Mouse (Mus musculus) forebrain, embryonic 14.5 days (tissue): ENCODE data around the gene Mical2. TPM values are rescaled to one million over a fixed set of nuclear protein-coding genes. Genes with fewer than 3 reads are reported as not detected.

Experiments used
- ATAC-seq: fragments of 200-750 bp; cut with Nextera tagmentation; 2 replicates; pipeline ENCODE4 v1.8.0; 2017; ENCODE audit warnings: mild to moderate bottlenecking, moderate library complexity
- DNase-seq: peaks from one replicate; pipeline ENCODE4 v3.0.0-alpha.2; 2015; ENCODE audit warnings: low spot score
- H3K27ac ChIP-seq: fragments of 300-500 bp; sonication (generic); 2 replicates; pipeline ENCODE4 v1.5.1; 2014; ENCODE audit warnings: low read depth, mild to moderate bottlenecking, control low read depth, low read length, moderate library complexity
- H3K27me3 ChIP-seq: fragments of 300-500 bp; sonication (generic); replicated peaks from 2 replicates; pipeline ENCODE4 v1.6.1; 2014; ENCODE audit warnings: low read length, control low read depth, mixed read lengths; ENCODE audit not compliant: control insufficient read depth, insufficient read depth
- H3K36me3 ChIP-seq: fragments of 300-500 bp; sonication (generic); 2 replicates; pipeline ENCODE4 v1.6.1; 2014; ENCODE audit warnings: low read length, control low read depth; ENCODE audit not compliant: control insufficient read depth, insufficient read depth
- H3K4me1 ChIP-seq: fragments of 300-500 bp; sonication (generic); 2 replicates; pipeline ENCODE4 v1.6.1; 2014; ENCODE audit warnings: antibody characterized with exemption, low read length, control low read depth; ENCODE audit not compliant: control insufficient read depth, insufficient read depth
- H3K4me2 ChIP-seq: fragments of 300-500 bp; sonication (generic); 2 replicates; pipeline ENCODE4 v1.6.1; 2014; ENCODE audit warnings: mild to moderate bottlenecking, control low read depth, low read length
- H3K4me3 ChIP-seq: fragments of 300-500 bp; sonication (generic); 2 replicates; pipeline ENCODE4 v1.5.1; 2014; ENCODE audit warnings: low read depth, low read length, control low read depth
- H3K9ac ChIP-seq: fragments of 300-500 bp; sonication (generic); 2 replicates; pipeline ENCODE4 v1.6.1; 2014; ENCODE audit warnings: mild to moderate bottlenecking, low read length, control low read depth, moderate library complexity
- H3K9me3 ChIP-seq: fragments of 300-500 bp; sonication (generic); replicated peaks from 2 replicates; pipeline ENCODE4 v1.6.1; 2016; ENCODE audit warnings: low read length, control low read depth, mixed read lengths; ENCODE audit not compliant: control insufficient read depth
- WGBS: fragments of 180-500 bp; shearing (Covaris S2); extraction: QIAGEN DNeasy Blood & Tissue Kit; methylation state at CpG from one replicate; pipeline ENCODE4 v1.1.7; 2014; 5-methylcytosine and 5-hydroxymethylcytosine counted together
- polyA plus RNA-seq: library from polyadenylated mRNA; unstranded; fragments of >200 nt; fragmentation: Nextera tagmentation; extraction: Ambion mirVana; gene quantifications from 2 replicates; pipeline ENCODE4 v1.2.1, GENCODE M21; 2014

Gene Mical2
- polyA plus RNA-seq, 1 experiment from 2014 or later = 2.6 TPM

GRCm38 (mm10) chr7:112318306-112318705 is 92.7 kb downstream of the Mical2 start:
- H3K4me2 ChIP-seq = no peak overlapping the region
- H3K27ac ChIP-seq = no peak overlapping the region
- H3K4me3 ChIP-seq = no peak overlapping the region
- no peaks in the 10 kb centered on the region for H3K36me3 ChIP-seq
- ATAC-seq (no peak), DNase-seq (no peak)
- no peaks in the 10 kb centered on the region for H3K27me3 ChIP-seq
- H3K9ac ChIP-seq = no peak overlapping the region
- H3K9me3 ChIP-seq = no peaks in the 10 kb centered on the region
- H3K4me1 ChIP-seq = peaks cover 3% of the 10 kb centered on the region; the same call in 1 of the 2 replicates
- WGBS = 92% methylated on average over 11 of the region's 11 CpGs

- H3K4me2 ChIP-seq = no peak overlapping the region
- no peak for ATAC-seq
- DNase-seq = peak; percentile 26
- H3K27me3 ChIP-seq = no peaks in the 10 kb centered on the region
- WGBS = 67% methylated on average over 4 of the region's 4 CpGs
- H3K4me3 ChIP-seq = no peak overlapping the region
- no peak overlapping the region for H3K9ac ChIP-seq
- no peak overlapping the region for H3K27ac ChIP-seq
- no peaks in the 10 kb centered on the region for H3K9me3 ChIP-seq
- H3K36me3 ChIP-seq = no peaks in the 10 kb centered on the region
- peaks cover 3% of the 10 kb centered on the region; the same call in 1 of the 2 replicates for H3K4me1 ChIP-seq
These were observed 93.8 kb downstream of the Mical2 start for GRCm38 (mm10) chr7:112319419-112319818.

- Histone ChIP-seq H3K36me3 (no peaks in the 10 kb centered on the region), H3K9me3 (no peaks in the 10 kb centered on the region), H3K4me2 (no peak overlapping the region), H3K27ac (no peak overlapping the region), H3K9ac (no peak overlapping the region), H3K4me3 (no peak overlapping the region), H3K27me3 (no peaks in the 10 kb centered on the region), H3K4me1 (peaks cover 3% of the 10 kb centered on the region; the same call in 1 of the 2 replicates)
- 97% methylated on average over 3 of the region's 3 CpGs for WGBS
- ATAC-seq (no peak), DNase-seq (no peak)
These were observed 94.5 kb downstream of the Mical2 start for GRCm38 (mm10) chr7:112320052-112320730.

- DNase-seq (no peak), ATAC-seq (no peak)
- Histone ChIP-seq H3K4me2 (no peak overlapping the region), H3K4me1 (peaks cover 2% of the 10 kb centered on the region; the same call in 1 of the 2 replicates), H3K4me3 (no peak overlapping the region), H3K9ac (no peak overlapping the region), H3K36me3 (no peaks in the 10 kb centered on the region), H3K27ac (no peak overlapping the region), H3K9me3 (no peaks in the 10 kb centered on the region), H3K27me3 (no peaks in the 10 kb centered on the region)
- 91% methylated on average over 9 of the region's 9 CpGs for WGBS
These were observed 96.4 kb downstream of the Mical2 start for GRCm38 (mm10) chr7:112321798-112322794.

GRCm38 (mm10) chr7:112324577-112324976 is 98.9 kb downstream of the Mical2 start:
- H3K36me3 ChIP-seq = no peaks in the 10 kb centered on the region
- H3K4me2 ChIP-seq = no peak overlapping the region
- no peak overlapping the region for H3K4me3 ChIP-seq
- no peak for DNase-seq
- ATAC-seq = no peak
- no peaks in the 10 kb centered on the region for H3K9me3 ChIP-seq
- no peaks in the 10 kb centered on the region for H3K27me3 ChIP-seq
- H3K9ac ChIP-seq = no peak overlapping the region
- no peak overlapping the region for H3K27ac ChIP-seq
- no peaks in the 10 kb centered on the region for H3K4me1 ChIP-seq
- WGBS = 92% methylated on average over 5 of the region's 5 CpGs

GRCm38 (mm10) chr7:112326852-112327251 is 101.2 kb downstream of the Mical2 start:
- H3K9ac ChIP-seq = no peak overlapping the region
- H3K4me3 ChIP-seq = no peak overlapping the region
- no peak for ATAC-seq
- no peaks in the 10 kb centered on the region for H3K9me3 ChIP-seq
- no peaks in the 10 kb centered on the region for H3K27me3 ChIP-seq
- H3K36me3 ChIP-seq = no peaks in the 10 kb centered on the region
- H3K27ac ChIP-seq = no peak overlapping the region
- 57% methylated on average over 4 of the region's 4 CpGs for WGBS
- no peaks in the 10 kb centered on the region for H3K4me1 ChIP-seq
- no peak overlapping the region for H3K4me2 ChIP-seq
- DNase-seq = no peak

GRCm38 (mm10) chr7:112328969-112329368 is 103.3 kb downstream of the Mical2 start:
- Histone ChIP-seq H3K9me3 (no peaks in the 10 kb centered on the region), H3K4me2 (no peak overlapping the region), H3K4me3 (no peak overlapping the region), H3K4me1 (no peaks in the 10 kb centered on the region), H3K27ac (no peak overlapping the region), H3K36me3 (no peaks in the 10 kb centered on the region), H3K27me3 (no peaks in the 10 kb centered on the region), H3K9ac (no peak overlapping the region)
- WGBS = 17% methylated on average over 1 of the region's 1 CpGs
- no peak for ATAC-seq
- DNase-seq = peak; percentile 59

GRCm38 (mm10) chr7:112329496-112329895 is 103.8 kb downstream of the Mical2 start:
- no peaks in the 10 kb centered on the region for H3K36me3 ChIP-seq
- no peaks in the 10 kb centered on the region for H3K4me1 ChIP-seq
- ATAC-seq (no peak), DNase-seq (no peak)
- no peak overlapping the region for H3K27ac ChIP-seq
- no peaks in the 10 kb centered on the region for H3K27me3 ChIP-seq
- no peak overlapping the region for H3K4me2 ChIP-seq
- 79% methylated on average over 7 of the region's 7 CpGs for WGBS
- H3K9ac ChIP-seq = no peak overlapping the region
- H3K9me3 ChIP-seq = no peaks in the 10 kb centered on the region
- H3K4me3 ChIP-seq = no peak overlapping the region

- 91% methylated on average over 8 of the region's 8 CpGs for WGBS
- Histone ChIP-seq H3K9ac (no peak overlapping the region), H3K27ac (no peak overlapping the region), H3K27me3 (no peaks in the 10 kb centered on the region), H3K4me2 (no peak overlapping the region), H3K4me3 (no peak overlapping the region), H3K36me3 (no peaks in the 10 kb centered on the region), H3K9me3 (no peaks in the 10 kb centered on the region), H3K4me1 (no peaks in the 10 kb centered on the region)
- no peak for ATAC-seq
- no peak for DNase-seq
These were observed 105.3 kb downstream of the Mical2 start for GRCm38 (mm10) chr7:112330935-112331334.
